ENCODE assay signal across 33 mouse cellular contexts in genomic region chr12:16191803-16192389, GRCm38 (mm10).
DNase-seq lines count a peak whose midpoint lies in the region; TF ChIP-seq lines count a peak whose summit lies in the region.
"Had no signal": no experiment of that assay in that cellular context is flagged by ENCODE, and none has a peak within 500 bp of the region (broad histone marks: within the 10 kb centered on the region; RNA-seq: fewer than 3 reads in every experiment).

No protein-coding gene starts in this region.

- H3K79me2 ChIP-seq in MEL (ENCODE audit: control insufficient read depth, insufficient read depth, low read length, poor library complexity): no peaks in the 10 kb centered on the region

- H3K4me1 ChIP-seq in MEL (ENCODE audit: control insufficient read depth in 1 of 2, insufficient read depth in 2 of 2, low read length in 2 of 2): peaks cover 8 to 10% of the 10 kb centered on the region in 2 experiments; a peak in 3 of 4 replicates
- H3K4me1 ChIP-seq: embryonic facial prominence, embryonic 10.5 days; forebrain, embryonic 15.5 days; hindbrain, embryonic 13.5 days; intestine, embryonic 15.5 days had no signal

- TF ChIP-seq POLR2A in MEL (IDR thresholded peaks at IDR 0.05; ENCODE audit: control insufficient read depth in 1 of 2, insufficient read depth in 1 of 2, low read depth in 1 of 2, low read length in 2 of 2, poor library complexity in 1 of 2): no peak

- no peaks in the 10 kb centered on the region for H3K9me3 ChIP-seq in MEL (replicated peaks; ENCODE audit: insufficient read depth, low read length)
- H3K9me3 ChIP-seq: embryonic facial prominence, embryonic 10.5 days; embryonic facial prominence, embryonic 13.5 days; forebrain, embryonic 12.5 days; forebrain, embryonic 15.5 days; G1E; heart, embryonic 10.5 days; heart, embryonic 13.5 days; hindbrain, embryonic 13.5 days; intestine, embryonic 15.5 days had no signal

- DNase-seq in heart, adult 11 months: peak; percentile 28
- no peak for DNase-seq in heart, adult 8-10 months (ENCODE audit: low spot score)
- no peak for DNase-seq in MEL (ENCODE audit: low read depth, low spot score)
- DNase-seq in induced T-regulatory cell, adult 2 months (ENCODE audit: low read depth): peak; percentile 50
- peak; percentile 21 for DNase-seq in splenic B cell, adult 2 months (ENCODE audit: low read depth, low spot score)
- DNase-seq in thymus, postnatal 36 days: no peak
- DNase-seq in right cerebral cortex, postnatal 36 days (ENCODE audit: low spot score in 2 of 2): no peak
- DNase-seq in adrenal gland, adult 18-20 months (ENCODE audit: low spot score in 2 of 2): no peak
- DNase-seq: adrenal gland, adult 2 months; adrenal gland, postnatal 14 days; cerebellum, adult 11 months; cerebellum, adult 2 months; cerebellum, postnatal 10 days; cerebellum, postnatal 36 days; embryo, embryonic 11 days; gastrocnemius, postnatal 10 days; heart, adult 18-20 months; heart, postnatal 14 days; heart, postnatal 4 days; kidney, adult 11 months; kidney, adult 8-10 months had no signal

- no peak overlapping the region for H3K9ac ChIP-seq in MEL (ENCODE audit: control insufficient read depth, low read depth, low read length, poor library complexity, severe bottlenecking)
- H3K9ac ChIP-seq: embryonic facial prominence, embryonic 13.5 days; forebrain, embryonic 12.5 days; forebrain, embryonic 15.5 days; heart, embryonic 13.5 days; hindbrain, embryonic 13.5 days; intestine, embryonic 15.5 days had no signal

- H3K27ac ChIP-seq in MEL (ENCODE audit: control insufficient read depth, low read depth, low read length): no peak overlapping the region
- H3K27ac ChIP-seq: embryonic facial prominence, embryonic 10.5 days; embryonic facial prominence, embryonic 13.5 days; forebrain, embryonic 12.5 days; forebrain, embryonic 15.5 days; heart, embryonic 10.5 days; heart, embryonic 13.5 days; hindbrain, embryonic 13.5 days; hindbrain, postnatal 0 days; intestine, embryonic 15.5 days had no signal

- H3K4me3 ChIP-seq in MEL (ENCODE audit: control insufficient read depth in 1 of 2, insufficient read depth in 1 of 2, low read depth in 2 of 2, low read length in 2 of 2): no peak overlapping the region
- H3K4me3 ChIP-seq: embryonic facial prominence, embryonic 10.5 days; embryonic facial prominence, embryonic 13.5 days; erythroblast, embryonic 14.5 days; forebrain, embryonic 12.5 days; forebrain, embryonic 15.5 days; heart, embryonic 10.5 days; heart, embryonic 13.5 days; hindbrain, embryonic 13.5 days; intestine, embryonic 15.5 days had no signal

- no peak for TF ChIP-seq RAD21 in MEL (IDR thresholded peaks at IDR 0.05; ENCODE audit: low read depth, low read length)

- no peak for TF ChIP-seq EP300 in MEL (IDR thresholded peaks at IDR 0.05; ENCODE audit: low read depth in 1 of 2, low read length in 2 of 2)

- H3K36me3 ChIP-seq in MEL (ENCODE audit: control insufficient read depth in 1 of 2, insufficient read depth in 2 of 2, low read length in 2 of 2): peaks cover 0 to 9% of the 10 kb centered on the region in 2 experiments; a peak in 2 of 4 replicates
- H3K36me3 ChIP-seq in splenic B cell, adult 2 months (ENCODE audit: control insufficient read depth, insufficient read depth, low read length, poor library complexity, severe bottlenecking): no peaks in the 10 kb centered on the region
- H3K36me3 ChIP-seq: embryonic facial prominence, embryonic 10.5 days; embryonic facial prominence, embryonic 13.5 days; forebrain, embryonic 12.5 days; forebrain, embryonic 15.5 days; G1E; heart, embryonic 10.5 days; heart, embryonic 13.5 days; hindbrain, embryonic 13.5 days; intestine, embryonic 15.5 days had no signal

- TF ChIP-seq CTCF in MEL (IDR thresholded peaks at IDR 0.05 in 2 of 3, conservative IDR thresholded peaks at IDR 0.05 in 1 of 3; ENCODE audit: control insufficient read depth in 1 of 3, insufficient read depth in 1 of 3, low read depth in 2 of 3, low read length in 3 of 3, poor library complexity in 1 of 3, severe bottlenecking in 1 of 3): no peak

- no peaks in the 10 kb centered on the region for H3K27me3 ChIP-seq in MEL (ENCODE audit: control insufficient read depth in 1 of 2, insufficient read depth in 2 of 2, low read length in 2 of 2)
- H3K27me3 ChIP-seq in splenic B cell, adult 2 months (ENCODE audit: control insufficient read depth, insufficient read depth, low read length, poor library complexity, severe bottlenecking): no peaks in the 10 kb centered on the region
- H3K27me3 ChIP-seq: CH12.LX; embryonic facial prominence, embryonic 13.5 days; forebrain, embryonic 12.5 days; forebrain, embryonic 15.5 days; hindbrain, embryonic 13.5 days; intestine, embryonic 15.5 days had no signal

TF ChIP-seq in MEL, 35 proteins besides CTCF, POLR2A, EP300 and RAD21:
- TF ChIP-seq GATA1 (IDR thresholded peaks at IDR 0.05; ENCODE audit: low read depth, low read length) (peak; percentile 32; the same call in 1 of the 2 replicates), TBP (IDR thresholded peaks at IDR 0.05; ENCODE audit: low read depth, low read length) (no peak), TCF12 (IDR thresholded peaks at IDR 0.05; ENCODE audit: low read depth, low read length) (no peak), POLR2AphosphoS5 (IDR thresholded peaks at IDR 0.05; ENCODE audit: borderline replicate concordance, low read depth, low read length) (no peak), POLR2AphosphoS2 (IDR thresholded peaks at IDR 0.05; ENCODE audit: low read length) (no peak)

Comparison
In these comparisons a context has a peak if more than half of its experiments do, and no peak if none do; other contexts are left out.
1. DNase-seq: peak in heart, adult 11 months (single experiment), induced T-regulatory cell, adult 2 months (single experiment) and splenic B cell, adult 2 months (single experiment); none in heart, adult 8-10 months (single experiment), MEL (single experiment), thymus, postnatal 36 days (0 of 2), right cerebral cortex, postnatal 36 days (0 of 2) and adrenal gland, adult 18-20 months (0 of 2).